Mouse (Mus musculus) gonadal fat pad, adult 2 months (tissue): ENCODE results near the gene Def8. TPM values are rescaled to one million over a fixed set of nuclear protein-coding genes. Genes with fewer than 3 reads are reported as not detected.
"Not testable (repeated sequence)": the region's sequence is repeated elsewhere in the genome, so short reads cannot be mapped to it uniquely, and the experiment has no call there.

Experiments used
- DNase-seq: peaks from one replicate; pipeline ENCODE4 v3.0.0-alpha.2; 2012; ENCODE audit warnings: low read depth
- polyA plus RNA-seq: library from polyadenylated mRNA; depleted of rRNA; stranded (reverse); fragments of >200 nt; gene quantifications from 2 replicates; pipeline ENCODE4 v1.2.3, GENCODE M21; 2012

Gene Def8
- polyA plus RNA-seq, 1 experiment = 45.1 TPM

GRCm38 (mm10) chr8:123414255-123414654 lies 9.1 kb upstream of the Def8 start:
- DNase-seq = no peak

- not testable (repeated sequence) for DNase-seq
Measured at GRCm38 (mm10) chr8:123414997-123415696, 8.2 kb upstream of the Def8 start.

GRCm38 (mm10) chr8:123415967-123416943 lies 7.1 kb upstream of the Def8 start:
- DNase-seq = no peak

DNA sequence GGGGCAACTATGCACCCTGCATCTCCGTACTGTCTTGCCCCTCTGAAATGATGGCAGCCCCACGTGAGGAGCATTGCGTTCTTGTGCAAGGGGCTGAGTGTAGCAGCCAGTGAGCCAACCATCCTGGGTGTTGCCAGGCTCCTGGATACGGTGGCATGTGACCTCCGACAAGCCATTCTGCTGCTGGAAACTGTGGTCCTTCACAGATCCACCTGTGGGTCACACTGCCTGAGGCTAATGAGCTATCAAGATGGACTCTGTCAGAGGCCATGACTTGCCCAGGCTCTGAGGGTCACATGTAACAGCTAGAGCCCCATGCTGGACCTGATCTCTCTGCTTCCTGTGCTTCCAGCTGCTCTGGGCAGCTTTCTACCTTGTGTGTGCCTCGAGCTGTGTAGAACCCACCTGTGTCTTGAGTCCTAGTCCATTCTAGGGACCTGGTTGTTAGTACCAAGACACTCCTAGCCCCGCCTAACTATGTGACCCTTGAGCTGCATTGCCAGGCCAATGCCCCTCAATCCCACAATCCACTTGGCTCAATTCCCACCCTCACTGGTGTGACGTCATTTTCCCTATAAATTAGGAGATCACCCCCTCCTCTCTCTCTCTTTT lies 6.3 kb upstream of the Def8 start:
- no peak for DNase-seq

DNA sequence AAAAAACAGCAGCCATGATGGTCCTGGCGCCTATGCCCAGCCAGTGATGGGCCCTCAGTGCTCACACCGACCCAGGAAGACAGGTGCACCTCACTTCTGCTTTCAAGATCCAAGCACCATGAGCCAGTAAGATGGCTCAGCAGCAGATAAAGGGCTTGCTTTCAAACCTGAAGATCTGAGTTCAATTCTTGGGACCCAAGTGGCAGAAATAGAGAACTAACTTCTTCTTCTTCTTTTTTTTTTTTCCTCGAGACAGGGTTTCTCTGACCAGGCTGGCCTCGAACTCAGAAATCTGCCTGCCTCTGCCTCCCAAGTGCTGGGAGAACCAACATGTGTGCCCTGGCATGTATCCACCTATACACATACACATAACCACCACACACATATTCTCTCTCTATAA lies 3.6 kb upstream of the Def8 start:
- no peak for DNase-seq

- DNase-seq = no peak
Measured at GRCm38 (mm10) chr8:123420525-123421281, 2.6 kb upstream of the Def8 start.

DNA sequence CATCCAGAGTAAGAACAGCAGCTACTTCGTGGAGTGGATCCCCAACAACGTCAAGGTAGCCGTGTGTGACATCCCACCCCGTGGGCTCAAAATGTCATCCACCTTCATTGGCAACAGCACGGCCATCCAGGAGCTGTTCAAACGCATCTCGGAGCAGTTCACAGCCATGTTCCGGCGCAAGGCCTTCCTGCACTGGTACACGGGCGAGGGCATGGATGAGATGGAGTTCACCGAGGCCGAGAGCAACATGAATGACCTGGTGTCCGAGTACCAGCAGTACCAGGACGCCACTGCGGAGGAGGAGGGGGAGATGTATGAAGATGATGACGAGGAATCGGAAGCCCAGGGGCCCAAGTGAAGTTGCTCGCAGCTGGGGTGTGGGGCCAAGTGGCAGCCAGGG lies 2.0 kb upstream of the Def8 start:
- no peak for DNase-seq

- no peak for DNase-seq
Measured at GRCm38 (mm10) chr8:123422056-123422780, 1.1 kb upstream of the Def8 start.

DNA sequence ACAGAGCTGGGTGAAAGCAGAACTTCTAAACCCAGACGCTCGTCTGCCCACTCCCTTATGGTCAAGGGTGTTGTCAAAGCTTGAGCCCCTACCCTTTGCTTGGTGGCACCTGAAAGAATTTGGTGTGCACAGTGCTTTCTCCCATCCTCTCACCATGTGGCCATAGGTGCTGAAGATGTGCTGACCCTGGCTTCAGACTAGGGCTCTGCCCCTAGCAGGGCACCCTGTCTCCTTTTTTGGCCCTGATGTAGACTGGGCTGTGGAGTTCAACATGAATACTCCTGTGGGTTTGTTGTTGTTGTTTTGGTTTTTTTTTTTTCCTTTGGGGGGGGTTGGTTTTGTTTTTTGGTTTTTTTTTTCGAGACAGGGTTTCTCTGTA lies 557 bp upstream of the Def8 start:
- no peak for DNase-seq

GRCm38 (mm10) chr8:123426511-123427509 lies 3.5 kb downstream of the Def8 start:
- no peak for DNase-seq

DNA sequence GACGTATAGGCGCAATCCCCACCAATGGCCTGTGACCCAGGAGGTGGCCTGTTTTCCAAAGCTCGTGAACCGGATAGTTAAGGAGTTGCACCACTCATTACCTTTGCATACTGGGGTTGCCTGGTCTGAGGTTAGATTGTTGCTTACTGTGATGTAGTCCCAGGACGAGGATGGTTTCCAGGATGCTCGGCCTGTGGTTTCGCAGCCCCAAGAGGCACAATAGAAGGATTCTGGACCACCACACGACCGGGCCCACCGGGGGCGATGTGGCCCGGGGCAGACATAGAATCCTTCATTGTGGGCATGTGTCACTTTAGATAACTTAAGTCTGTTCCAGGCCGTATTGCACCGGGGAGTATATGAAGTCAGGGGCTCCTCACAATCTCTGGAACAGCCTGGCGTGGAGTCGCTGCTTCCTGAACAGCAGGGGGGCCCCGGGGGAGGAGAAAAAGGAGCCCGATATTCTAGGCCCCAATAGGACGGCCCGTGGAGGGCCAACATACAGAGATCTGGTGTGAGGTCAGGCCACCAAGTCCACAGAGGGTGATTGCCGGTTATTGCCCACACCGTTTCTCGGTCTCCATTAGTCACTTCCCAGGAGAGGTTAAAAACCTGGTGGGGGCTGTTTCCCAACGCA lies 4.4 kb downstream of the Def8 start:
- DNase-seq = no peak

DNA sequence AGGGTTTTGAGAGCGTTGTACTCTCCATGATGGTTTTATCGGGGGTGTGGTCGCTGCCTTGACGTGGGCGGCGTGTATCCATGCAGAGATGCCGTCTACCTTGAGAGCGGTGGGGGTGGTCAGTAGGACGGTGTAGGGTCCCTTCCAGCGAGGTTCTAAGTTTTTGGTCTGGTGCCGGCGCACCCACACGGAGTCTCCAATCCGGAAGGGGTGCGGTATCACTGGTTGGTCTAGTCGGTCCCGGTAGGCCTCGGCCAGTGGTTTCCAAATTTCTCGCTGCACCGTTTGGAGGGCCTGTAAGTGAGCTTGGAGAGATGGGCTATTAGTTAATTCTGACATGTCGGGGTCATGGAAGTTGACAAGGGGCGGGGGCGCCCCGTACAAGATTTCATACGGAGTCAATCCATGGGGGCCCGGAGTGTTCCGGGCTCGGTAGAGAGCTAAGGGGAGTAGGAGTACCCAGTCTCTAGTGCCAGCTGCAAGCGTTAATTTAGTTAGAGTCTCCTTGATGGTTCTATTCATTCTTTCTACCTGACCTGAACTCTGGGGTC lies 5.1 kb downstream of the Def8 start:
- no peak for DNase-seq

DNA sequence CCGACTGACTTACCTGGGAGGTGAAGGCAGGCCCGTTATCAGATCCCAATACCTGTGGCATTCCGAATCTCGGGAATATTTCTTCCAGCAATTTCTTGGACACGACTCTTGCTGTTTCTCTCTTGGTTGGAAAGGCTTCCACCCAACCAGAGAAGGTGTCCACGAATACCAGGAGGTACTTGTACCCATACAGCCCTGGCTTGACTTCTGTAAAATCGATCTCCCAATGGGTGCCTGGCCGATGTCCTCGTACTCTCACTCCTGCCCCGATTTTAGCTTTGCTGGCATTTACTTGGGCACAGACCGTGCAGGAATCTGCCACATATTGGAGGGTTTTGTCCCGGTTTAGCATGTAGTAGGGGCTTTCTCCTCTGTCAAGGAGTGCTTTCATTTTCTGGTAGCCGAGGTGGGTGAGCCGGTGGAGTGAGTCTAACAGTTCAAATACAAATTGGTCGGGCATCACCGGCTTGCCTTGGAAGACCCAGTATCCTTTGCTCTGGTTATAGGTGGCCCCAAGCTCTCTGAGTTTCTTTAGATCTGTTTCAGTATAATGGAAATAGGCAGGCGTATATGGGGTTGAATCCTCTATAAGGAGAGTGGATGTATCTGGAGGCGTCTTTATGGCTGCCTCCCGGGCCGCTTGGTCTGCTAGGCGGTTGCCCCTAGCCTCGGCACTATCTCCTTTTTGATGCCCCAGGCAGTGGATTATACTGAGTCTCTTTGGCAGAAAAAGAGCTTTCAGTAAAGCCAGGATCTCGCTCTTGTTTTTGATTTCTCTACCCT lies 5.8 kb downstream of the Def8 start:
- no peak for DNase-seq

DNA sequence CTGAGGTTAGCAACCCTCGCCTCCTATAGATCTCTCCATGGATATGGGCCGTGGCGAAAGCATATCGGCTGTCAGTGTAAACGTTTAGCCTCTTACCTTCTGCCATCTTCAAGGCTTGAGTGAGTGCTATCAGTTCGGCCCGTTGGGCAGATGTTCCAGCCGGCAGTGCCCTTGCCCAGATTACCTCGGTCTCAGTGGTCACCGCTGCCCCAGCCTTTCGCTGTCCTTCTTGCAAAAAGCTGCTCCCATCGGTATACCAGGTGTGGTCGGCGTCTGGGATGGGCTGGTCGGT lies 6.3 kb downstream of the Def8 start:
- DNase-seq = not testable (repeated sequence)

GRCm38 (mm10) chr8:123430936-123431335 lies 7.6 kb downstream of the Def8 start:
- DNase-seq = not testable (repeated sequence)

GRCm38 (mm10) chr8:123431616-123432365 lies 8.5 kb downstream of the Def8 start:
- DNase-seq = no peak

GRCm38 (mm10) chr8:123432381-123432780 lies 9.1 kb downstream of the Def8 start:
- DNase-seq = no peak
